Mouse (Mus musculus) erythroid progenitor cell, adult 5-6 weeks (primary cell): ENCODE measurements around the gene Pigo. TPM values are rescaled to one million over a fixed set of nuclear protein-coding genes. Genes with fewer than 3 reads are reported as not detected.
A peak's percentile ranks its signal among the peaks of the same experiment; 100 is the strongest.
"Not testable (repeated sequence)": the region's sequence is repeated elsewhere in the genome, so short reads cannot be mapped to it uniquely, and the experiment has no call there.

Experiments
- ATAC-seq: replicated peaks from 2 replicates; pipeline ENCODE4 v1.8.0; 2016; ENCODE audit warnings: moderate number of reproducible peaks, mild to moderate bottlenecking, moderate TSS enrichment, inconsistent platforms; ENCODE audit not compliant: poor library complexity, low FRiP score, severe bottlenecking
- total RNA-seq, 2 experiments: library from RNA; stranded (forward) in 1 of 2; stranded (reverse) in 1 of 2; fragments of 150-400 nt in 1 of 2; fragments of 186-747, 209-891 nt in 1 of 2; gene quantifications; 2 replicates each; pipeline versions ENCODE4 v1.2.3 to v1.2.4; 2015 to 2017; ENCODE audit warnings: low replicate concordance in 2 of 2

Pigo gene
- total RNA-seq, 2 experiments from 2014 or later: 21.8 to 27.2 TPM

GRCm38 (mm10) chr4:43010161-43011038, 15.2 kb downstream of the Pigo start, which contains the start of gene Fancg:
Fancg (minus strand) TSS chr4:43010506.
- peak; percentile 90 for ATAC-seq

DNA sequence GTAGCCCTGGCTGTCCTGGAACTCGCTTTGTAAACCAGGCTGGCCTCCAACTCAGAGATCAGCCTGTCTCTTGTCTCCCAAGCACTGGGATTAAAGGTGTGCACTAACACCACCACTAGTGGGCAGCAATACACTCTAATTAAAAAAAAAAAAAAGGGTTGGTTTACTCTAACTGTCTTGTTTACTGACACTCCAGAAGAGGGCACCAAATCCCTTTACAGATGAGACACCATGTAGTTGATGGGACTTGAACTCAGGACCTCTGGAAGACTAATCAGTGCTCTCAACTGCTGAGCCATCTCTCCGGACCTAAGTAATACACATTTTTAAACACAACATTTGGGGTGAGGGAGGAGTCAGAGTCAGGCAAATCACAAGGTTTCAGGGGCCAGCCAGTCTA, 19.9 kb downstream of the Pigo start:
- ATAC-seq: peak; percentile 70

- ATAC-seq: no peak
These were observed 20.7 kb downstream of the Pigo start for GRCm38 (mm10) chr4:43004951-43005350.

- ATAC-seq: no peak
These were observed 22.7 kb downstream of the Pigo start for GRCm38 (mm10) chr4:43002756-43003439.

DNA sequence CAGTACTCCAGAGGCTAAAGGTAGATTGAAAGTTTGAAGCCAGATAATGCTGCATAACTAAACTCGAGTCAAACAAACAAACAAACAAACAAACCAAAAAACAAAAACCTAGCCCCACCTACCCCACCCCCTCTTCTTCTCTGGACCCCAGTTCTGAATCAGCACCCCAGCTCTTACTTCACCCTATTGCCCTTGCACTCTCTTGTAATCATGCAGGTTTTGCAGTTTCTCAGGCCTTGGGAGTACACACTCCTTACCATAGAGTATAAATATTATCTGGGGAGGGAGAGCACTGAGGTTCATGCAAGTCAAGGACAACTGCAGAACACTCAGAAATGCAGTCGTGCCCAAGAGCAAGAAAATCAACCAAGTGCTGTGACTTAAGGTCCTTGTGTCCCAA, 24.3 kb downstream of the Pigo start:
- no peak for ATAC-seq

DNA sequence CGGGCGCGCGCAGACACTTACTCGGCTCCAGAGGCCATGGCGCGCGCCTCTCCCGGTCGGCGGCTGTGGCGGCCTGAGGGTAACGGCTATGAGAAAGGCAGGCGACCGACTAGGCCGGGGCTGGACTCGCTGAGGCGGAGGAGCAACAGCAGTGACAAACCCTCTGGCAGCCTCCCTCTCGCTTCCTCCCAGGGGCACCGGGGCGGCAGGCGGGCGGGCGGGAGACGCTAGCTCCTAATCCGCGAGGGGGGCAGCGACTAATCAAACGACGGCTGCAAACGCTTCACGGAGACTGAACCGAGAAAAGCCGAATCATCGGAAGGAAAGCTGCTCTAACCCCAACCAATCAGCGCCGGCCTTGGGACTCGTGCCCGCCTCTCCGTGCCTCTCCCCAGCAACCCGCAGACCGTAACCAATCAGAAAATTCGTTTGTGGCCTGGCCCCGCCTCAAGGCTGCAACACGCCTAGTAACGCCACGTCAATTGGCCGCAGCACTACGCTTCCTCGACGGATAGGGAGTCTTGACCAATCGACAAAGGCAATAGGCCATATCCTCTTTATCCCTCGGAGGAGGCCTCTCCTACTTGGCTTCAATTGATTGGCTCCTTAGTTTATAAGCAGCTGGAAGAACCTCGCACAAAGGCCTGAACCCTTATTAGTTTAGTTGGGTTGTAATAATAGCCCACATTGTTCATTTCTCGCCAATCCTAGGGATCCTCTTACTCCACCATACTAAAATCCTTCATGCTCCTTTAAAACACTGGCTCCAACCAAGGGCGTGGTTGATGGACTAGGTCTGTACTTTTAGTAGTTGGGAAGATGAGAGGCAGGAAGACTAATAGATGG, 25.3 kb downstream of the Pigo start, which contains the start of gene Vcp:
Vcp (minus strand) TSS at position 367 of the 846 bp plus-strand sequence.
- ATAC-seq: peak; percentile 93

DNA sequence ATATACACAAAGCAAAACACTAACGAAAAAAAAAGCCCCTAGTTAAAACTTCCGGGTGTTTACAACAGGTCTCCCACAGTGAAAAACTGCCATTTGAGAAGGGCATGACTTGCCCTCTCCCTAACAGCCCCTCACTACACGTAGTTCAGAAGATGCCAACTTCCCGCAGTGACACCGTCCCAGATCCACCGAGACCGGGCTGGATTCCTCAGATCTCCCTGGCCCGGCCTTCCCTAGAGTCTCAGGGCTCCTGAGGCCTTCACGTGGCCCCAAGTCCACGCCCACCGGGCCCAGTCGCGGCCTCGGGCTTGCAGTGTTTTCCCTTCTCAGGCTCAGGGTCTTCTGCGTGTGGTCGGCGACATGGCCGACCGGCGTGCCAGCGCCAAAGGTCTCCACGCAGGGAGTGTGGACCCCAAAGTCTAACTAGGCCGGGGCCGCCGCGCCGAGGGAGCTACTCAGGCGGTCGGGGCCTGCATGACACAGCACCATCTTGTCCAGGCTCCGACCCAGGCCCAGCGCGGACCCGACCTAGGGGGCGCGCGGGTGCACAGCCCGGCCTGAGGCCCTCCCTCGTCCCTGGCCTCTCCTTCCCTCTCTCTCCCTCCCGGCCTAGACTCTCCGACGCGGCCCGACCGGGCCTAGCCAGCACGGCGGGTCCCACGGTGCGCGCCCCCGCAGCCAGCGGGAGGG, 26.0 kb downstream of the Pigo start:
- ATAC-seq: peak; percentile 64

DNA sequence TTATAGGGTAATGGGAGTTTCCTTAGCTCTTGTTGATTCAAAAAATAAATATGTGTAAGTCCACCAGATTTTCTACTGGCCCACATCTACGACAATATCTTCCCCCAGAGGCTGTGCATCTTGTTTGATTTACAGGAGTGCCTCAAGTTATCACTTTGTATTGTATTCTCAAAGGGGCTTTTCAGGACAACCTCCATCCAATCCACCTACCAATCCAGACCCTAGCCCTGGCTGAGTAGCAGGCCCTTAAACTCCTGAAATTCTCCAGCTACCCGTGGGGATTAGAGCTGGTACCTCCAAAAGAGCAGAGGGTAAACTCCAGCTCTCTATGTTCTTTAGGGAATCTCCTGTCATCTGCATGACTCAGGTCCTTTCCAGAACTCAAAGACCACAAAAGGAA, 27.6 kb downstream of the Pigo start:
- ATAC-seq: no peak

DNA sequence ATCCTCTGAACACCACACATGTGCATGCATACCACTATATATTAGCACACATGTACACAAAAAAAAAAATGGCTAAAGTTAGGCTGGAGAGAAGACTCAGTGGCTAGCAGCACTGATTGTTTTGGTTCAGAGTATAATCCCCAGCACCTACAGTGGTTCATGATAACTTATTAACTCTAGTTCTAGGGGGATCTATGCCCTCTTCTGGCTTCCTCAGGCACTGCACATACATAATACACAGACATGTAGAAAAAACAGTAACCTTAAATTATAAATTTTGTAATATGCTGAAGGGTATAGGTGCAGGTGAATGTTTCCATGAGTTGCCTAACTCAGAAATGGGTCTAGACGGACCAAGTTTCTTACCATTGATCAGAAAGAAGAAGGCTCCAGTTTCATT, 37.3 kb downstream of the Pigo start:
- no peak for ATAC-seq

DNA sequence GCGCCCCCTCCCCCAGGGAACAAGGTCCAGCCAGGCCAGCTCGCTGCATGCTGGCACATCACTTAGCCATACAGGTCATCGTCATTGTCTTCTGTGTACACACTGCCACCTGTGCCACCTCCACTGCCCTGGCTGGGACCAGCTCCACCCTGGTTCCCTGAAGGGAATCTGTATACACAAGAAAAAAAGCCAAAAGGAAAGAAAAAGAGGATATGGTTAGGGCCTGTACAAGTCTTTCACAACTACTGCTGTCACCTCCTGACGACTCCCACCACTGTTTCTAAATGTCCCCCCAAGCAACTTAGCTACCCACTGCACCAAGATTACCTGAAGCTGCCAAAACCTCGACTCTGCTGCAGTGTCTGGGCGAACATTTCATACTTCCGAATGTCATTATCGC, 45.2 kb downstream of the Pigo start:
- not testable (repeated sequence) for ATAC-seq

DNA sequence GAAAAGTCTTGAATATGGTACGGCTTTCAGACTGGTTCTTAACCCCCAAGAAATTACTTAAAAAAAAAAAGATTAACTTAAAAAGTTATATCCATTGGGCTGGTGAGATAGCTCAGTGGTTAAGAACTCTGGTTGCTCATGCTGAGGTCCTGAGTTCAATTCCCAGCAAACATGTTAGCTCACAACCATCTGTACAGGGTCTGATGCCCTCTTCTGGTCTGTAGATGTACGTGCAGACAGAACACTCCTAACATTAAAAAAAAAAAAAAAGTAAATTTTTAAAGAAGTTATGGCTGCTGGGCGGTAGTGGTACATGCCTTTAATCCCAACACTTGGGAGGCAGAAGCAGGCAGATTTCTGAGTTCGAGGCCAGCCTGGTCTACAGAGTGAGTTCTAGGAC, 47.6 kb downstream of the Pigo start:
- ATAC-seq: no peak

- no peak for ATAC-seq
These were observed 51.8 kb downstream of the Pigo start for GRCm38 (mm10) chr4:42973868-42974267.

DNA sequence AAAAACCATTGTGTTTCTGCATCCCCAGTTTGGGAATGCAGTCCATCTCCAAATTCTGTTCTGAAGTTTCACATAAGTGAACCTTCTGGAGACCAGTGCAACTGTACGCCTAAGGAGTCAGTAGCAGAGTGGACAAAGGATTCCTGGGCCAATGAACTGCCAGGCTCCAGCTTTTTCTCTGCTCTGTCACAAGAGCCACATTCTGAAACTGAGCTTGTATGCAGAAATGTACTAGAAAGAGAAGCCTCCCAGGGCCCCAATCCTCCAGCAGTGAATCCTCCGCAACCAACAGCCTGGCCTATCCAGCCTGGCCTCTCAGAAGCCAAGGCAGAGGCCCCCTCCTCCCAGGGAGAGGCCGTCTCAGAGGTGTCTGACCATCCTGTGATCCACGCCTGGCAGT, 52.7 kb downstream of the Pigo start:
- no peak for ATAC-seq

GRCm38 (mm10) chr4:42969304-42969703, 56.3 kb downstream of the Pigo start, which contains the start of gene 1700022I11Rik:
1700022I11Rik (plus strand) TSS chr4:42969604.
- no peak for ATAC-seq

Other genes with a start within 250 kb of the Pigo start
- 0.36 and 0.84 TPM in 2 replicates for gene Fam205a1, start 171.9 kb downstream of the Pigo start, total RNA-seq (2015; ENCODE audit: low replicate concordance)
- gene Fam205a1, start 171.9 kb downstream of the Pigo start, total RNA-seq (2017; ENCODE audit: low replicate concordance): not detected in 2 replicates
- gene Gm12394, start 169.0 kb downstream of the Pigo start, total RNA-seq (2015; ENCODE audit: low replicate concordance): not detected in 2 replicates
- not detected in 2 replicates for gene Gm12394, start 169.0 kb downstream of the Pigo start, total RNA-seq (2017; ENCODE audit: low replicate concordance)
- not detected in 2 replicates for gene Fam205c, start 151.6 kb downstream of the Pigo start, total RNA-seq (2015; ENCODE audit: low replicate concordance)
- gene Fam205c, start 151.6 kb downstream of the Pigo start, total RNA-seq (2017; ENCODE audit: low replicate concordance): not detected in 2 replicates
- gene Phf24, start 109.2 kb downstream of the Pigo start, total RNA-seq (2015; ENCODE audit: low replicate concordance): not detected in 2 replicates
- gene Phf24, start 109.2 kb downstream of the Pigo start, total RNA-seq (2017; ENCODE audit: low replicate concordance): under 0.01 TPM in 1 of 2 replicates, not detected in the other
- 2.1 TPM in 1 of 2 replicates, not detected in the other for gene Dnajb5, start 76.0 kb downstream of the Pigo start, total RNA-seq (2015; ENCODE audit: low replicate concordance)
- gene Dnajb5, start 76.0 kb downstream of the Pigo start, total RNA-seq (2017; ENCODE audit: low replicate concordance): 0.51 and 2.0 TPM in 2 replicates
- not detected in 2 replicates for gene 1700022I11Rik, start 56.2 kb downstream of the Pigo start, total RNA-seq (2015; ENCODE audit: low replicate concordance)
- not detected in 2 replicates for gene 1700022I11Rik, start 56.2 kb downstream of the Pigo start, total RNA-seq (2017; ENCODE audit: low replicate concordance)
- gene Vcp, start 25.3 kb downstream of the Pigo start, total RNA-seq (2015; ENCODE audit: low replicate concordance): 68.3 and 73.9 TPM in 2 replicates
- gene Vcp, start 25.3 kb downstream of the Pigo start, total RNA-seq (2017; ENCODE audit: low replicate concordance): 120 and 189 TPM in 2 replicates
- gene Fancg, start 15.3 kb downstream of the Pigo start, total RNA-seq (2015; ENCODE audit: low replicate concordance): 12.6 and 20.2 TPM in 2 replicates
- gene Fancg, start 15.3 kb downstream of the Pigo start, total RNA-seq (2017; ENCODE audit: low replicate concordance): 33.4 and 59.7 TPM in 2 replicates
- gene Stoml2, start 5.9 kb upstream of the Pigo start, total RNA-seq (2015; ENCODE audit: low replicate concordance): 81.3 and 85.8 TPM in 2 replicates
- 34.6 and 43.5 TPM in 2 replicates for gene Stoml2, start 5.9 kb upstream of the Pigo start, total RNA-seq (2017; ENCODE audit: low replicate concordance)
- 52.8 and 60.9 TPM in 2 replicates for gene Fam214b, start 20.4 kb upstream of the Pigo start, total RNA-seq (2015; ENCODE audit: low replicate concordance)
- 40.3 and 42.3 TPM in 2 replicates for gene Fam214b, start 20.4 kb upstream of the Pigo start, total RNA-seq (2017; ENCODE audit: low replicate concordance)
- 3.8 TPM in 1 of 2 replicates, not detected in the other for gene Unc13b, start 33.1 kb upstream of the Pigo start, total RNA-seq (2015; ENCODE audit: low replicate concordance)
- 0.64 TPM in 1 of 2 replicates, not detected in the other for gene Unc13b, start 33.1 kb upstream of the Pigo start, total RNA-seq (2017; ENCODE audit: low replicate concordance)
- gene Atp8b5, start 241.3 kb upstream of the Pigo start, total RNA-seq (2015; ENCODE audit: low replicate concordance): not detected in 2 replicates
- gene Atp8b5, start 241.3 kb upstream of the Pigo start, total RNA-seq (2017; ENCODE audit: low replicate concordance): not detected in 2 replicates